Mouse (Mus musculus) liver, embryonic 16.5 days (tissue): ENCODE results near the gene Pdk4. TPM values are rescaled to one million over a fixed set of nuclear protein-coding genes. Genes with fewer than 3 reads are reported as not detected.

ENCODE experiments used
- ATAC-seq: fragments of 200-750 bp; cut with Nextera tagmentation; 2 replicates; pipeline ENCODE4 v1.8.0; 2017; ENCODE audit warnings: low read depth, mild to moderate bottlenecking, moderate number of reproducible peaks, moderate library complexity
- H3K27ac ChIP-seq: fragments of 300-500 bp; sonication (generic); 2 replicates; pipeline ENCODE4 v1.5.1; 2014; ENCODE audit warnings: mild to moderate bottlenecking, low read length
- H3K27me3 ChIP-seq: fragments of 300-500 bp; sonication (generic); 2 replicates; pipeline ENCODE4 v1.6.1; 2014; ENCODE audit warnings: low read depth, low read length, mixed read lengths; ENCODE audit not compliant: control insufficient read depth, insufficient read depth
- H3K36me3 ChIP-seq: fragments of 300-500 bp; sonication (generic); 2 replicates; pipeline ENCODE4 v1.6.1; 2014; ENCODE audit warnings: mild to moderate bottlenecking; ENCODE audit not compliant: control insufficient read depth, insufficient read depth
- H3K4me1 ChIP-seq: fragments of 300-500 bp; sonication (generic); 2 replicates; pipeline ENCODE4 v1.6.1; 2014; ENCODE audit warnings: low read depth, low read length, mixed read lengths; ENCODE audit not compliant: control insufficient read depth
- H3K4me2 ChIP-seq: fragments of 300-500 bp; sonication (generic); 2 replicates; pipeline ENCODE4 v1.6.1; 2014; ENCODE audit warnings: low read depth, low read length, mixed read lengths
- H3K4me3 ChIP-seq: fragments of 300-500 bp; sonication (generic); 2 replicates; pipeline ENCODE4 v1.5.1; 2014; ENCODE audit warnings: low read depth, mild to moderate bottlenecking, low read length
- H3K9ac ChIP-seq: fragments of 300-500 bp; sonication (generic); 2 replicates; pipeline ENCODE4 v1.6.1; 2014; ENCODE audit warnings: low read depth, low read length
- H3K9me3 ChIP-seq: fragments of 300-500 bp; sonication (generic); replicated peaks from 2 replicates; pipeline ENCODE4 v1.6.1; 2016; ENCODE audit warnings: low read length; ENCODE audit not compliant: control insufficient read depth
- WGBS: fragments of 180-500 bp; shearing (Covaris S2); extraction: QIAGEN DNeasy Blood & Tissue Kit; methylation state at CpG from one replicate; pipeline ENCODE4 v1.1.7; 2014; ENCODE audit not compliant: insufficient replicate concordance; 5-methylcytosine and 5-hydroxymethylcytosine counted together
- polyA plus RNA-seq: library from polyadenylated mRNA; unstranded; fragments of >200 nt; fragmentation: Nextera tagmentation; extraction: Ambion mirVana; gene quantifications from 2 replicates; pipeline ENCODE4 v1.2.1, GENCODE M21; 2015

Pdk4 gene
- polyA plus RNA-seq, 1 experiment from 2014 or later, result 4.1 TPM

DNA sequence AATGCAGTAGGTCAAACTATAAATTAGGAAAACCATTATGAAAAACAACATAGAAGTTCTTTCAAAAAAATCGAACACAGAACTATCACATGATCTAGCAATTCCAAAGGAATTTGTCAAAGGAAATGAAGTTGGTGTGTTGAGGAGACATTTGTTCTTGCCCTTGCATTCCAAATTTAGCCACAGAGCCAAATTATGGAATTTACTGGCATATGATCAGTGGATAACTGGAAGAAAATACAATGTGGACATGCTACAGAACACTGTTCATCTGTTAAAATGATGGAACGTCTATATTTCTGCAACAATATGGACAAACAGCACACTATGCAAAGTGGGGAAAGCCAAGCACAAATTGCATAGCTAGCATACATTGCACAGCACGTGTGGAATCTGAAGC, 40.3 kb downstream of the Pdk4 start:
- no peaks in the 10 kb centered on the region for H3K27me3 ChIP-seq
- WGBS, result 50% methylated on average over 3 of the region's 3 CpGs
- H3K4me1 ChIP-seq, result no peaks in the 10 kb centered on the region
- no peak overlapping the region for H3K4me2 ChIP-seq
- ATAC-seq, result no peak
- no peak overlapping the region for H3K4me3 ChIP-seq
- no peaks in the 10 kb centered on the region for H3K9me3 ChIP-seq
- H3K27ac ChIP-seq, result no peak overlapping the region
- no peaks in the 10 kb centered on the region for H3K36me3 ChIP-seq
- no peak overlapping the region for H3K9ac ChIP-seq

GRCm38 (mm10) chr6:5449878-5450277, 46.2 kb downstream of the Pdk4 start:
- ATAC-seq, result no peak

DNA sequence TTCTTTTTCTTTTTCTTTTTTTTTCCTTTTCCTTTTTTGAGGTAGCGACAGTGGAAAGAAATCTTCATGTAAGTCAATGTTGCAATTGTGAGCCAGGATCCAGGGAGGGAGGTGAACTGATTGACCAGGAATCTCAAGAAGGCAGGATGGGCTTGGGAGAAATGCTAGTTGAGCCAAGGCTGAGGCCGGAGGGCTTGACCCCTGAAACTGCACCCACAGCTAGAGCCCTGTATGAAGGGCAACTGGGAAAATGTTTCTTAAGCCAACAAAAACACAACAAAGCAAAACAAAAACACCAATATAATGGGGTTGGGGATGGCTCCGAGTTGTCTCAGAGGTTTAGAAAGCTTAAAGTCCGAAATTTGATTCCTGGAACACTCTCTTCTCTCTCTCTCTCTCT, 47.7 kb downstream of the Pdk4 start:
- Histone ChIP-seq H3K27me3 (no peaks in the 10 kb centered on the region), H3K36me3 (no peaks in the 10 kb centered on the region), H3K4me3 (no peak overlapping the region), H3K4me1 (no peaks in the 10 kb centered on the region; the same call in 1 of the 2 replicates), H3K4me2 (no peak overlapping the region), H3K9me3 (no peaks in the 10 kb centered on the region), H3K27ac (no peak overlapping the region), H3K9ac (no peak overlapping the region)
- no peak for ATAC-seq
- 62% methylated on average over 4 of the region's 4 CpGs for WGBS

More at GRCm38 (mm10) chr6:5449878-5450277, 46.2 kb downstream of the Pdk4 start:
- Histone ChIP-seq H3K36me3 (no peaks in the 10 kb centered on the region), H3K4me3 (no peak overlapping the region), H3K4me1 (no peaks in the 10 kb centered on the region), H3K9ac (no peak overlapping the region), H3K27me3 (no peaks in the 10 kb centered on the region), H3K9me3 (no peaks in the 10 kb centered on the region), H3K27ac (no peak overlapping the region), H3K4me2 (no peak overlapping the region)
- 60% methylated on average over 5 of the region's 5 CpGs for WGBS

GRCm38 (mm10) chr6:5447546-5447945, 48.6 kb downstream of the Pdk4 start:
- no peaks in the 10 kb centered on the region for H3K9me3 ChIP-seq
- ATAC-seq, result no peak
- WGBS, result 67% methylated on average over 6 of the region's 6 CpGs
- H3K4me1 ChIP-seq, result peaks cover 7% of the 10 kb centered on the region
- H3K4me2 ChIP-seq, result no peak overlapping the region
- no peak overlapping the region for H3K27ac ChIP-seq
- H3K4me3 ChIP-seq, result no peak overlapping the region
- H3K9ac ChIP-seq, result no peak overlapping the region
- no peaks in the 10 kb centered on the region for H3K36me3 ChIP-seq
- H3K27me3 ChIP-seq, result no peaks in the 10 kb centered on the region

DNA sequence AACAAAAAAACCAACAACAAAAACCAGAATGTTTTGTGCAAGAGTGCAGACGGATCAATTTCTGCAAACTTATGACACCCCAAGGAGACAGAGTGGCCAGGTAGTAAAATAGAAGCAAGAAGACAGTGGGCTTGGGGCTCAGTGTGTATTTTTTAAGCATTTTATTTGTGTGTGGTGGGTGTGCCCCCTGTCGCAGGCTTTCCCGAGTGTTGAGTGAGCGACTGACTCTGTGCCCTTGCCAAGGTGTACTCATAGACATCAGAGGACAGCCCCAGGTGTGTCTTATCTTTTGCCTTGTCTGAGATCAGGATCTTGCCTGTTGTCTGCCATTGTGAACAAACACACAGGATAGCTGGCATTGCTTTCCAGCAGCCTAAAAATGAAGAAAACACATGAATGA, 49.1 kb downstream of the Pdk4 start:
- H3K27me3 ChIP-seq, result no peaks in the 10 kb centered on the region
- H3K36me3 ChIP-seq, result no peaks in the 10 kb centered on the region
- no peak for ATAC-seq
- peaks cover 11% of the 10 kb centered on the region for H3K4me1 ChIP-seq
- no peak overlapping the region for H3K4me2 ChIP-seq
- H3K9me3 ChIP-seq, result no peaks in the 10 kb centered on the region
- H3K27ac ChIP-seq, result no peak overlapping the region
- WGBS, result 86% methylated on average over 4 of the region's 4 CpGs
- no peak overlapping the region for H3K4me3 ChIP-seq
- no peak overlapping the region for H3K9ac ChIP-seq

- no peaks in the 10 kb centered on the region for H3K9me3 ChIP-seq
- 61% methylated on average over 5 of the region's 5 CpGs for WGBS
- no peak for ATAC-seq
- peaks cover 11% of the 10 kb centered on the region for H3K4me1 ChIP-seq
- H3K4me2 ChIP-seq, result no peak overlapping the region
- H3K27ac ChIP-seq, result no peak overlapping the region
- no peak overlapping the region for H3K4me3 ChIP-seq
- H3K9ac ChIP-seq, result no peak overlapping the region
- H3K36me3 ChIP-seq, result no peaks in the 10 kb centered on the region
- H3K27me3 ChIP-seq, result no peaks in the 10 kb centered on the region
Measured at GRCm38 (mm10) chr6:5444331-5444898, 51.7 kb downstream of the Pdk4 start.

- Histone ChIP-seq H3K27me3 (no peaks in the 10 kb centered on the region), H3K27ac (no peak overlapping the region), H3K9ac (no peak overlapping the region), H3K4me3 (no peak overlapping the region), H3K9me3 (no peaks in the 10 kb centered on the region), H3K4me2 (peak overlapping the region; percentile 21; the same call in 1 of the 2 replicates), H3K4me1 (peaks cover 11% of the 10 kb centered on the region), H3K36me3 (no peaks in the 10 kb centered on the region)
- no peak for ATAC-seq
- WGBS, result 29% methylated on average over 13 of the region's 13 CpGs
Measured at GRCm38 (mm10) chr6:5443104-5443863, 52.8 kb downstream of the Pdk4 start.

DNA sequence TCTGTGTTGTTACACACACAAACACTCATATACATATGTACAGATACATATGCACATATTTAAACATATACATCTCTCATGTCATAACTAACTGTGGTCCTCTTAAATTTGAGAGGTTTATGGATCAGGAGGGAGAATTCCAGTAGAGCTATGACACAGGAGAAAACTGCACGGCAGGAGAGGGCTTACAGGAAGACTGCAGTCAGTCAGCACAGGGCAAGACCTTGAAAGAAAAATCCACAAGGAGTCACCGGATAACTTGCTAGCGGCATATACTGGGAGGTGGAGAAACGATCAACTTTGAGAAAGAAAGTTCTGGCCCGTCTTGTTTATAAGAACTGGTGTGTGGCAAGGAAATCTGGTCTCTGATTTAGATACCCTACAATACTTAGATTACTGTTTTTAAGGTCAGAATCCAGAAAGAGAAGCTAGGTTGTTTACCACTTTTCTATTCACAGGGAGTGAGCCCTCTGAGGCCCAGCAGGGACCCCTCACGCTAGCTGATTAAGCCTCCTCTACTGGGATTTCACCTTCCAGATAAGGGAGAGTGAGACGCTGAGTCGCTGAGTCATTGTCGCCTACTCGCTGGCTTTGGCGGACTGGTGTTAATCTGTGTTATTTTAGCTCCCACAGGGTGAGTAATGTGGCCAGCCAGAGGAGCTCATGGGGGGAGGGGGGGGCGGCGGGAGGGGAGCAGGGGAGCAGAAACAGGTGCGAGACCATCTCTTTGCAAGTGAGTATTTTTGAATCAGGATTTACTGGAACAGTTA, 53.6 kb downstream of the Pdk4 start:
- Histone ChIP-seq H3K36me3 (no peaks in the 10 kb centered on the region), H3K9me3 (no peaks in the 10 kb centered on the region), H3K27me3 (no peaks in the 10 kb centered on the region), H3K4me1 (peaks cover 11% of the 10 kb centered on the region), H3K9ac (no peak overlapping the region), H3K4me2 (peak overlapping the region; percentile 21), H3K27ac (no peak overlapping the region), H3K4me3 (no peak overlapping the region)
- peak; percentile 88 for ATAC-seq
- 9% methylated on average over 14 of the region's 14 CpGs for WGBS

DNA sequence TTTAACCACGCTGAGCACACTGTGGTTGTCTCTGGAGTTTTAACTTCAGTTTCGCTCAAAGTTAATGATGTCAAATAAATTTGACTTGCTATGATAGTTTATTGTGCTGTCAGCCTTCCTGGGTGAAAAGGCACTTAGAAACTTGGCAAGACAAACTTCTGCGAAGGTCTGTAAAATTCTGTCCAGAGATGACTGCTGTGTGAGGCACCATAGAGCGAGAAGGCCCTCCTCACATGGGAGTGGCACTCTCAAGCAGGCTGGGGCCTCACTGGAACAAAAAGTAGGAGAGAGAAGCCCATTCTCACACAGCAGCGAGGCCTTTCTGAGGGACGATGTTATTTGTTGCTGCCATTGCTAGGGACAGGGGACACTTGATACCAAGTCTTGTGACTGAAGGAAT, 54.9 kb downstream of the Pdk4 start:
- H3K4me2 ChIP-seq, result no peak overlapping the region
- H3K9ac ChIP-seq, result no peak overlapping the region
- WGBS, result 72% methylated on average over 6 of the region's 6 CpGs
- no peak overlapping the region for H3K4me3 ChIP-seq
- H3K9me3 ChIP-seq, result no peaks in the 10 kb centered on the region
- no peaks in the 10 kb centered on the region for H3K36me3 ChIP-seq
- no peak for ATAC-seq
- no peaks in the 10 kb centered on the region for H3K27me3 ChIP-seq
- H3K27ac ChIP-seq, result no peak overlapping the region
- H3K4me1 ChIP-seq, result peaks cover 11% of the 10 kb centered on the region
